Mouse (Mus musculus) liver, embryonic 14.5 days (tissue): ENCODE data around the gene Palld. TPM values are rescaled to one million over a fixed set of nuclear protein-coding genes. Genes with fewer than 3 reads are reported as not detected.

Experiments
- ATAC-seq: fragments of 200-750 bp; cut with Nextera tagmentation; 2 replicates; pipeline ENCODE4 v1.8.0; 2017; ENCODE audit warnings: moderate number of reproducible peaks, mild to moderate bottlenecking, moderate library complexity; ENCODE audit not compliant: insufficient read depth
- DNase-seq, 3 experiments: peaks; one replicate each; pipeline ENCODE4 v3.0.0-alpha.2; 2012 to 2013; ENCODE audit warnings: low read depth in 3 of 3, low spot score in 3 of 3
- H3K27ac ChIP-seq: fragments of 300-500 bp; sonication (generic); 2 replicates; pipeline ENCODE4 v1.5.1; 2014; ENCODE audit warnings: moderate library complexity, mild to moderate bottlenecking, control low read depth, inconsistent platforms
- H3K27me3 ChIP-seq: fragments of 300-500 bp; sonication (generic); 2 replicates; pipeline ENCODE4 v1.6.1; 2014; ENCODE audit warnings: mild to moderate bottlenecking, low read length, moderate library complexity; ENCODE audit not compliant: control insufficient read depth, insufficient read depth
- H3K36me3 ChIP-seq: fragments of 300-500 bp; sonication (generic); replicated peaks from 2 replicates; pipeline ENCODE4 v1.6.1; 2014; ENCODE audit warnings: low read depth; ENCODE audit not compliant: control insufficient read depth, insufficient read depth
- H3K4me1 ChIP-seq, 2 experiments: fragments of 200-500 bp in 1 of 2; fragments of 300-500 bp in 1 of 2; sonication (generic) in 1 of 2; replicated peaks; 2 replicates each; pipeline ENCODE4 v1.6.1; 2012 to 2014; ENCODE audit warnings: antibody characterized with exemption in 1 of 2, inconsistent platforms in 1 of 2, low read length in 1 of 2; ENCODE audit not compliant: control insufficient read depth in 2 of 2, insufficient read depth in 2 of 2
- H3K4me2 ChIP-seq: fragments of 300-500 bp; sonication (generic); 2 replicates; pipeline ENCODE4 v1.6.1; 2014; ENCODE audit warnings: low read depth, mild to moderate bottlenecking, control low read depth, moderate library complexity
- H3K4me3 ChIP-seq, 2 experiments: fragments of 200-500 bp in 1 of 2; fragments of 300-500 bp in 1 of 2; sonication (generic) in 1 of 2; 2 replicates each; pipeline ENCODE4 v1.5.1; 2012 to 2014; ENCODE audit warnings: low read depth in 2 of 2, low read length in 2 of 2, mild to moderate bottlenecking in 2 of 2, control low read depth in 1 of 2, inconsistent platforms in 1 of 2, moderate library complexity in 1 of 2; ENCODE audit not compliant: insufficient read depth in 1 of 2
- H3K9ac ChIP-seq: fragments of 300-500 bp; sonication (generic); replicated peaks from 2 replicates; pipeline ENCODE4 v1.6.1; 2014; ENCODE audit warnings: mild to moderate bottlenecking, control low read depth, moderate library complexity
- H3K9me3 ChIP-seq: fragments of 300-500 bp; sonication (generic); 2 replicates; pipeline ENCODE4 v1.6.1; 2016; ENCODE audit warnings: low read length, mixed read lengths; ENCODE audit not compliant: control insufficient read depth
- CTCF ChIP-seq: IDR thresholded peaks from 2 replicates; pipeline ENCODE4 v1.5.1; 2016; ENCODE audit warnings: antibody characterized with exemption, low read depth, control low read depth
- EP300 ChIP-seq: IDR thresholded peaks from 2 replicates; pipeline ENCODE4 v1.6.1; 2016; ENCODE audit warnings: antibody characterized with exemption, low read depth
- WGBS: fragments of 180-500 bp; shearing (Covaris S2); extraction: QIAGEN DNeasy Blood & Tissue Kit; methylation state at CpG from one replicate; pipeline ENCODE4 v1.1.7; 2014; ENCODE audit not compliant: insufficient replicate concordance; 5-methylcytosine and 5-hydroxymethylcytosine counted together
- polyA plus RNA-seq, 2 experiments: library from polyadenylated mRNA; depleted of rRNA in 1 of 2; stranded (reverse) in 1 of 2; unstranded in 1 of 2; fragments of >200 nt; fragmentation: Nextera tagmentation in 1 of 2; extraction: Ambion mirVana in 1 of 2; gene quantifications; 2 replicates each; pipeline versions ENCODE4 v1.2.1 to v1.2.3; 2012 to 2014

Palld gene
- polyA plus RNA-seq, 2 experiments: 1.8 to 2.9 TPM

DNA sequence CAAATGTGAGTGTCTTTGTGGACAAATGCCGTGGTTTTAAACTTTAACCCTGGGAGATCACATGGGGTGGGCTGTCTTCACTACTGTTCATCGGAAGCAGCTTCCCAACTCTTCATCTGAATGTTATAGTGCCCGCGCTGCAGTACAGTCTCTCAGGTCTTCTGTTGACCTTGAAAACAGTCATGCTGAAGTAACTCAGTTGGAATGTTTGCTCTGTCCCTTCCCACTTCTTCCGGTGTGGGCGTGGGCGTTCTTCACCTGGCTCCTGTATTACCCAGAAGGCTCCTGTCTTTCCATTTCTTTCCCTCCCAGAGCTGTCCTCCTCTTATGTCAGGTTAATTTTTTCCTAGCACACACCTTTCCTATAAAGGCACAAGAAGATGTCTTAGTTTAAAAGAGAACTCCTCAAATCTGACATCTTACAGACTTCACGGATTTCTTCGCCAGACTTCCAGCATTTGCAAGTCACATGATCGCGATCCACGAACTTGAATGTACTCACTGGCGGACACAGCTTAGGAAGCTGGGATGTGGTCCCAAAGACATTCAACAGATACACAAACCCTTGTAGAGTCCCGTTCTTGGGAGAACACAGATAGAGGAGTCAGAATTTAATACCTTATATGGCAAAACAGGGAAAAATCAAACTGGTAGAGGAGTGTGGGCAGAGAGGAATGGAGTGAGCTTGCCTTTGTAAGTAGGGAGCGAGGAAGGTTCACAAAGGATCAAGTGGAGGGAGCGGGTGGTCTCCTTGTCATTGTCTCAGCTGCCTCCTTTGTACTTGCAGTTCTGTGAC lies 189.1 kb downstream of the Palld start:
- H3K4me2 ChIP-seq: no peak overlapping the region
- DNase-seq (no peak), ATAC-seq (no peak)
- no peak overlapping the region for H3K9ac ChIP-seq
- 70% methylated on average over 16 of the region's 16 CpGs for WGBS
- no peak for TF ChIP-seq EP300
- no peak for TF ChIP-seq CTCF
- H3K4me1 ChIP-seq: peaks cover 0 to 7% of the 10 kb centered on the region in 2 experiments; a peak in 2 of 4 replicates
- H3K27ac ChIP-seq: no peak overlapping the region
- no peak overlapping the region for H3K4me3 ChIP-seq
- H3K9me3 ChIP-seq: no peaks in the 10 kb centered on the region
- H3K36me3 ChIP-seq: no peaks in the 10 kb centered on the region
- H3K27me3 ChIP-seq: no peaks in the 10 kb centered on the region

DNA sequence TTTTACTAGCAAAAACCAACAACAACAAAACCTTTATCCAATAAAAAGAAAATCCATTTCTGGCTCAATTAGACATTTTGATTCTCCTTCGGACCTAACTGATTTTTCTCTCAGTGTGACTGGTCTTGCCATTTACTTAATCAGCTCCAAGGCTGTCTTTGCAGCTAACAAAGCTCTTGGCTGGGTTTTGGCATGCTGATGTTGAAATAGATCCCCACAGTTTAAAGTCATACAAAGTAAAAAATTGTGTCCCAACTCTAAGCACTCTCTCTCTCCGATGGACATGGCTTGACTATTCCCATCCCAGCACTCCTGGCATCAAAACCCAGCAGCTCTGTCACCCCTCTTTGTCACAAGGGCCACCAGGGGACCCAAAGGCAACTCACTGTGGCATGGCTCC lies 190.1 kb downstream of the Palld start:
- no peak for DNase-seq

DNA sequence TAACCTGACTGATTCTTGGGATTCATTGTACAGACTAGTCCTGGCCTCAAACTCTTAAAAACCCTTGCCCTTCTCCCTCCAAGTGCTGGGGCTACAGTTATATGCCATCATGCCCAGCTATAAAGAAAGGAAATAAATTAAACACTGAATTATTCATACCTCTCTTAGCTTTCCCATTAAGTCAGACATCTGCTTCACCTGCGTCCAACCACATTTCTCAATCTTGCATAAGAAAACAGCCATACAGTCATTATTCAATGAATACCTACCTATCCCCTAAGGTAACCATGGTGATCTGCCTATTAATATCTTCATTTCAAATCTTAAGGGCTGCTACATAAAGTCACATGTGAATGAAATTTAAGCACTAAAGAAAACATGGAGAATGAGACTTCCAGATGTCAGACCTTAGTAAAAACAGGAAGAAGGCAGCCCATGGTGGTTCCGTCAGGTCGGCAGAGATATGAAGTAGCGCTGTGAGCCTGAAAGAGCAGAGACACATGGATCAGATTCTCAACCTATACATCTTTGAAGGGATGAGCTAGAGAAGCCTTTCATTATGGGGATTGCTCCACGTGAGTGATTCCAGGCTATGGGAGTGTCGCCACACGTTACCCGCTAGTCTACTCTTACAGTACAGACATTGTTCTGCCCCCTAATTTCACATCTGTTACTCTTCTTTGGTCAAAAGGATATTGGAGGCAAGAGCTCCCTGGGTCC lies 193.7 kb downstream of the Palld start:
- 49% methylated on average over 8 of the region's 8 CpGs for WGBS
- ATAC-seq: no peak
- TF ChIP-seq CTCF (no peak), EP300 (no peak)
- Histone ChIP-seq H3K4me3 (no peak overlapping the region), H3K27me3 (no peaks in the 10 kb centered on the region), H3K36me3 (no peaks in the 10 kb centered on the region), H3K4me2 (no peak overlapping the region), H3K4me1 (no peaks in the 10 kb centered on the region), H3K9me3 (no peaks in the 10 kb centered on the region), H3K9ac (no peak overlapping the region), H3K27ac (no peak overlapping the region)
- DNase-seq: no peak

More for the DNA sequence above, 190.1 kb downstream of the Palld start:
- H3K9me3 ChIP-seq: no peaks in the 10 kb centered on the region
- H3K4me3 ChIP-seq: no peak overlapping the region
- 57% methylated on average over 2 of the region's 2 CpGs for WGBS
- peaks cover 0 to 7% of the 10 kb centered on the region in 2 experiments; a peak in 2 of 4 replicates for H3K4me1 ChIP-seq
- H3K27ac ChIP-seq: no peak overlapping the region
- H3K27me3 ChIP-seq: no peaks in the 10 kb centered on the region
- H3K4me2 ChIP-seq: no peak overlapping the region
- H3K9ac ChIP-seq: no peak overlapping the region
- ATAC-seq: no peak
- H3K36me3 ChIP-seq: no peaks in the 10 kb centered on the region
- TF ChIP-seq CTCF: no peak
- TF ChIP-seq EP300: no peak

DNA sequence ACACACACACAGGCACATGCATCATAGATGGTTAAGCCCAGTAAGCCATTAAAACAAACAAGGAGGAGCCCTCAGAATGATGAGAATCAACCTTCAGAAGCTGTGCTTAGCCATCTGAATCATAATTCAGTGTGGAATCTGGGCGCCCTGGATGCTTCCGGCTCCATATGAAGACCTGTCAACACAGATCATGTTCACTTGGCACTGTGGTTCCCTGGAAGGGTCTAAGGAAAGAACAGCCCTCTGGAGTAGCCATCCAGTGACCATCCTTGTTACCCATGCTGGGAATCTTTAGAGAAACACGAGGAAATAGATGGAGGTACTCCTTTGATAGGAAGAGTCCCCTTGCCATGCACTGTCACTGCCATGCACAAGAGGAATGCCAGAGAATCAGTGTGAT lies 197.0 kb downstream of the Palld start:
- WGBS: 69% methylated on average over 3 of the region's 3 CpGs
- ATAC-seq (no peak), DNase-seq (no peak)
- Histone ChIP-seq H3K27ac (no peak overlapping the region), H3K27me3 (no peaks in the 10 kb centered on the region), H3K4me1 (no peaks in the 10 kb centered on the region), H3K9ac (no peak overlapping the region), H3K4me2 (no peak overlapping the region), H3K9me3 (no peaks in the 10 kb centered on the region), H3K4me3 (no peak overlapping the region), H3K36me3 (no peaks in the 10 kb centered on the region)
- TF ChIP-seq CTCF (no peak), EP300 (no peak)

DNA sequence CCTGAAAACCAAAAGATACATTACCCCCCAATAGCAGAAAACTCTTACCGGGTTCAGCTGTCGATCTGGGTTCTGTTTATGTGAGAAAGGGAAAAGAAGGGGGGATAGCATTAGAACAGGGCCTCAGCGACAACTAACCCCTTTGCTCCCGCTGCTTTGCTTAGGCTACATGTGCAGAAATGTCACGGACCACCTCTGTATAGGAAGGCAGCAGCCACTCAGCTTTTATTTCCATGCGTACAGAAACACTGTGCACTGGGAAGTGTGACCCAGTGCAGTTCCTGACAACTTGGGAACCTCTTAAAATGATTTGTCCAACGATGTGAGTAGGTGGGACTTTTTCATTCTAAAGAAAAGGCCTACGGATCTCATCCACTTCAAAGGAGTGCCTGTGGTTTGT lies 200.4 kb downstream of the Palld start:
- H3K4me3 ChIP-seq: no peak overlapping the region
- no peak overlapping the region for H3K9ac ChIP-seq
- no peaks in the 10 kb centered on the region for H3K9me3 ChIP-seq
- H3K4me1 ChIP-seq: no peaks in the 10 kb centered on the region
- 62% methylated on average over 8 of the region's 8 CpGs for WGBS
- no peak overlapping the region for H3K27ac ChIP-seq
- ATAC-seq (no peak), DNase-seq (no peak)
- no peak for TF ChIP-seq EP300
- no peak for TF ChIP-seq CTCF
- H3K36me3 ChIP-seq: no peaks in the 10 kb centered on the region
- H3K4me2 ChIP-seq: no peak overlapping the region
- no peaks in the 10 kb centered on the region for H3K27me3 ChIP-seq
